Mouse (Mus musculus): ENCODE data around the gene Kynu.

Gene Kynu

GRCm38 (mm10) chr2:43555062-43555888, at the start of gene Kynu:
TSS of gene Kynu (plus strand) at chr2:43555329.
- no peak for DNase-seq (ENCODE audit: low spot score)

DNA sequence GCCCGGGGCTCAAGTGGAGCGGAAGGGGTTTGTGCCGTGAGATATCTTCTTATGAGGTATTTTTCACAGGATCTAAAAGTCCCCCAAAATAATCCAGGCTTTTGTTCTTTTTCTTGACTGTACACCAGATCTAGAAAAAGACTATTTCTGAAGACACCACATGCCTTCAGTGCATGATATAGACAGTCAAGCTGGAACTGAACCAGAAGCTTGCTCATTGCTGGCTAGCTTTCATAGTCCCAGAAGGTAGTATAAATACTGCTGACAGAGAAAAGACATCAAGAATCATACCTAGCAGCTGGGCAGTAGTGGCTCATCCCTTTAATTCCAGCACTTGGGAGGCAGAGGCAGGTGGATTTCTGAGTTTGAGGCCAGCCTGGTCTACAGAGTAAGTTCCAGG, 48.9 kb upstream of the Kynu start:
- no peak for DNase-seq (ENCODE audit: low spot score)

DNA sequence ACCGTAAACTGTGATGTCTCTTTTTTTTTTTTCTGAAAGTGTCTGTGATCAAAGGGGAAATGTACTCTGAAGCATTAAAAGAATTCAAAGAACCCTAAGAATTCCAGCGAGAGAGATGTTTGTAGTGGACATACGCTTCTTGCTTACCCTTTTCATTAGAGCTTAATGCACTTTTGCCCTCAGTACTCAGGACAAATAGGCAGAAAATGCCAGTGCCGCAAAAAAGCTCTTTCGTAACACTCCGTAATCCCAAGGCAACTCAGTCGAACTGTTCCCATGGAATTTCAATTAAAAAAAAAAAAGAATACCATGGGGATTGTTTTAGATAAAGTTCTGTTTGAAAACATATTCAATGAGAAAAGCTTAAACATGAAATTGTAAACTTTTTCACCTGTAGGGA, 41.3 kb upstream of the Kynu start:
- DNase-seq (ENCODE audit: low spot score), result no peak

- no peak for DNase-seq (ENCODE audit: low spot score)
Measured at GRCm38 (mm10) chr2:43534417-43534816, 20.7 kb upstream of the Kynu start.

- no peak for DNase-seq (ENCODE audit: low spot score)
Measured at GRCm38 (mm10) chr2:43542615-43543014, 12.5 kb upstream of the Kynu start.

GRCm38 (mm10) chr2:43545665-43546064, 9.5 kb upstream of the Kynu start:
- no peak for DNase-seq (ENCODE audit: low spot score)

DNA sequence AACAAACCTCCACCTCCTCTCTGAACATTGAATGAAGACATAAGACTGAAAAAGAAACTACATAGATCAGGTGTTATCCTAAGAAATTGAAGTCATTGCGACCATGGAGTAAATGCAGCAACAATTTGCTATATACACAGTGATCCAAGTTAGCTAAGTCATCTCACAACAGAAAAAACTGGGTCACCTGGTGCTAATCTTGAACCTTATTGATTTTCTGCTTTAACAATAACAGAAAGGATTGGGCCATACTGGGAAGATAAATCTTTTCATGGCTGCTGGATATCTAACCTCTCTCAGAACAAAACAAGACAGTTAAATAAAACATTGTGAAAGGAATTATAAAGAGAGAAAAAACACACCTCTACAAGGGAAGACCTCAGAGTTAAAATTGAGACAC, 8.7 kb upstream of the Kynu start:
- no peak for DNase-seq (ENCODE audit: low spot score)

GRCm38 (mm10) chr2:43554216-43554615, 913 bp upstream of the Kynu start:
- no peak for DNase-seq (ENCODE audit: low spot score)

- no peak for DNase-seq (ENCODE audit: low spot score)
Measured at GRCm38 (mm10) chr2:43555889-43556285, 758 bp downstream of the Kynu start.

- DNase-seq (ENCODE audit: low spot score), result no peak
Measured at GRCm38 (mm10) chr2:43556985-43557384, 1.9 kb downstream of the Kynu start.

GRCm38 (mm10) chr2:43561209-43561608, 6.1 kb downstream of the Kynu start:
- no peak for DNase-seq (ENCODE audit: low spot score)

- no peak for DNase-seq (ENCODE audit: low spot score)
Measured at GRCm38 (mm10) chr2:43562779-43563178, 7.7 kb downstream of the Kynu start.

DNA sequence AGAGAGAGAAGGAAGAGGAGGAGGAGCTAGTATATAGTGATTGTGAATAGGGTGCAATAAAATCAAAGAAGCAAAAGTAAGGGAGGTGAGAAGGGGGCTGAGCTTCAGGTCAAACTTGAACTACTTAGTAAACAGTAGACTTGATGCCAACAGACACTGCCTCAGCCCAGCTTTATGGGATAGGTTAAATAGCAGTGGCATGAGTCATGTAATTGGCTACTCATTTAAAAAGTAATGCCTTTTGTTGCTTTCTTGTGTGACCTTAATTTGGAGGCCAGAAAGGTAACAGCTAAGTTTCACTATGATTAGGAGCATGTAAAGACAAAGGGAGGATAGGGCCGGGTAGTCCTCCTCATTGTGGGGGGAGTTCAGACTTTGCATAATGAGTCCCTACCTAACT, 13.3 kb downstream of the Kynu start:
- DNase-seq (ENCODE audit: low spot score), result no peak

- DNase-seq (ENCODE audit: low spot score), result no peak
Measured at GRCm38 (mm10) chr2:43573526-43573925, 18.4 kb downstream of the Kynu start.

DNA sequence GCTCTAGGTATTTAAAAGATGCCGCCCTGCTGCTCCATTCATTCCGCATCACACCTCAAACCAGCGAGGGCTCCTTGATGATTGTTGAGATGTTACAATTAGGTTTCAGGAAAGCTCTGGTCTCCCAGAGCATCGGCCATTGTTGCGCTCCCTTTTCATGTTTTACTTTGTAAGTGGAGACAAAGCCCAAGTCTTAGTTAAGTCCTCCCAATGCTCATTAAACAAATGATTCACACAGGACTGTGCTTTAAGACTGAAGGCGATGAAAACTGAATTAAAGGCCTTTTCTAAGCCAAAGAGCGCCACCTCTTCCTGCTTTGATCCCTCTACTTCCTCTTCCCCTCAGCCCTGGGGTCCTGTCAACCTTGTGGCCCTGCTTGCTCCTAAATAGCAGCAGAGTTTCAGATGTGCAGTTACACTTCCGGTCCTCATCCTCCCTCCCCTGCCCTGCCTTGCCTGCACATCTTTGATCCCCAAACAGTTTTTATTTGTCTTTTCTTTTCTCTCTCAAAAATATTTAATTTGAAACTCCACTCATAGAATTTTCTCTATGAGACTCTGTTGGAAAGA, 28.2 kb downstream of the Kynu start:
- no peak for DNase-seq (ENCODE audit: low spot score)

DNA sequence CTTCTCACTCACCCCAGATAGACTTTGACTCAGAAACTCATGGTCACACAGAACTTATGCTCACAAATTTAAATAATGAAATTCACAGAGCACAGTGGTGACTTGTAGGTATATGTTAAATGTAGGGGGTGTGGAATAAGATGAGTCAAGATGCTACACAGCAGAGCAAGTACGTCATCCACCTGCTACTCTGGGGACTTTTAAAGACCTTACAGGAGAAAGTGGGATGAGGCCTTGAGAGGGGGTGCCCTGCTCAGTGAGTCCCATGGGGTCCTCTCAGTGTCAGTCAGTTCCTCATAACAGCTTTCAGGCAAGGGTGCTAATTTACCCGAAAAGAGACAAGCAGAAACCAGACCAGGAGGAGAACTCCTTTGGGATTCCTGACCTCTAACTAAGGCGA, 30.4 kb downstream of the Kynu start:
- no peak for DNase-seq (ENCODE audit: low spot score)

- DNase-seq (ENCODE audit: low spot score), result no peak
Measured at GRCm38 (mm10) chr2:43587832-43588231, 32.7 kb downstream of the Kynu start.

- no peak for DNase-seq (ENCODE audit: low spot score)
Measured at GRCm38 (mm10) chr2:43592001-43592704, 37.0 kb downstream of the Kynu start.

GRCm38 (mm10) chr2:43613571-43613970, 58.4 kb downstream of the Kynu start:
- DNase-seq (ENCODE audit: low spot score), result no peak

- DNase-seq (ENCODE audit: low spot score), result no peak
Measured at GRCm38 (mm10) chr2:43621140-43621539, 66.0 kb downstream of the Kynu start.

DNA sequence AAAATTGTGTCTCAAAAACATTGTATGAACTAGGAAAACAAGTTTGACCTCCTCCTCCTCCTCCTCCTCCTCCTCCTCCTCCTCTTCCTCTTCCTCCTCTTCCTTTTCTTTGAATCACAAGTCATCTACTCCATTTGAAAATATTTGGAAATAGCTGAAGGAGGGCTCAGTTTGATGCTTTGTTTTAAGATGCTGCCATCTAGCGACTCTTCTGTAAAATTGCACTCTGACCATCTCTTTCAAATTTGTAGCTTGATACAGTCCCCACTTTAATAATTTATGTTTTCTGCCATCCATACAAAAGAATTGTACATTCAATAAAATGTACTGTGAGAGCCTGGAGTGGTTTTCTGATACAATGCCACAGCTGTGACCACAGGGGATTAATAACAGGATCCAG, 67.7 kb downstream of the Kynu start:
- DNase-seq (ENCODE audit: low spot score), result no peak

GRCm38 (mm10) chr2:43631786-43632185, 76.7 kb downstream of the Kynu start:
- no peak for DNase-seq (ENCODE audit: low spot score)

GRCm38 (mm10) chr2:43636498-43636897, 81.4 kb downstream of the Kynu start:
- DNase-seq (ENCODE audit: low spot score), result no peak

All from T-cell, adult 2 months (primary cell).